Comparison of ENCODE assay signal across 10 mouse cellular contexts in the genomic region with DNA sequence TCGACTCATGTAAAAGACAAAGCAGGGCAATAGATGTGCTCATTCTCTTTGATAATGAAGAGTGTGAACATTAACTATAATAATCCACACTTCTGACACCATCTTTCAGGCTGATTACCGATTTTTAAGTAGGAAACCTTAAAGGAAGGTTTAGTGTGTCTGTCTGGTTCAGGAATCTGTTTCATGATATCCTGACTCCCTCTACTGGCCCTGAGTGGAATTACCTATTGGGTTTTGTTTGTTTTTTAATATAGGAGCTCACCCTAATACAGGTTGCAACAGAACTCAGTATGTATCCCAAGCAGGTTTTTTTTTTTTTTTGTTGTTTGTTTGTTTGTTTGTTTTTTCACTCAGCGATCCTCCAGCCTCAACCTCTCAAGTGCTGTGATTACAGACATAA. TPM values are rescaled to one million over a fixed set of nuclear protein-coding genes. Genes with fewer than 3 reads are reported as not detected.
DNase-seq lines count a peak whose midpoint lies in the region; ATAC-seq lines count a peak whose summit lies in the region.
"Had no signal": no experiment of that assay in that cellular context is flagged by ENCODE, and none has a peak within 500 bp of the region (broad histone marks: within the 10 kb centered on the region; RNA-seq: fewer than 3 reads in every experiment).

No protein-coding gene starts in this region.

- H3K36me3 ChIP-seq in limb, embryonic 11.5 days (ENCODE audit: control insufficient read depth, insufficient read depth, low read length): no peaks in the 10 kb centered on the region
- no peaks in the 10 kb centered on the region for H3K36me3 ChIP-seq in limb, embryonic 10.5 days
- H3K36me3 ChIP-seq: hindbrain, embryonic 15.5 days; neural tube, embryonic 12.5 days had no signal

- H3K27me3 ChIP-seq in limb, embryonic 11.5 days (ENCODE audit: control insufficient read depth, insufficient read depth, low read length): no peaks in the 10 kb centered on the region
- no peaks in the 10 kb centered on the region for H3K27me3 ChIP-seq in limb, embryonic 10.5 days (ENCODE audit: low read depth, poor library complexity, severe bottlenecking)
- H3K27me3 ChIP-seq: hindbrain, embryonic 15.5 days; neural tube, embryonic 12.5 days had no signal

- H3K9ac ChIP-seq in limb, embryonic 11.5 days (ENCODE audit: low read length): no peak overlapping the region
- H3K9ac ChIP-seq: hindbrain, embryonic 15.5 days; neural tube, embryonic 12.5 days had no signal

- H3K4me2 ChIP-seq in limb, embryonic 11.5 days (ENCODE audit: low read depth, severe bottlenecking): no peak overlapping the region
- H3K4me2 ChIP-seq: hindbrain, embryonic 15.5 days; neural tube, embryonic 12.5 days had no signal

- peak; percentile 84 for DNase-seq in cerebellum, adult 9-10 months
- DNase-seq in cerebellum, adult 11-12 months: no peak
- DNase-seq in limb, embryonic 11.5 days (ENCODE audit: low spot score): peak; percentile 34
- DNase-seq in limb, embryonic 10.5 days (ENCODE audit: low spot score): no peak
- DNase-seq in MN1 (ENCODE audit: low spot score): peak; percentile 77

- H3K9me3 ChIP-seq in limb, embryonic 11.5 days (ENCODE audit: control insufficient read depth, low read length): no peaks in the 10 kb centered on the region
- no peaks in the 10 kb centered on the region for H3K9me3 ChIP-seq in limb, embryonic 10.5 days (replicated peaks)
- H3K9me3 ChIP-seq: hindbrain, embryonic 15.5 days; neural tube, embryonic 12.5 days had no signal

- WGBS in limb, embryonic 11.5 days: 43% methylated on average over 3 of the region's 3 CpGs
- WGBS in limb, embryonic 10.5 days: 42% methylated on average over 3 of the region's 3 CpGs

- no peaks in the 10 kb centered on the region for H3K4me1 ChIP-seq in limb, embryonic 11.5 days (ENCODE audit: control insufficient read depth, insufficient read depth, low read length)
- no peaks in the 10 kb centered on the region for H3K4me1 ChIP-seq in limb, embryonic 10.5 days
- H3K4me1 ChIP-seq: hindbrain, embryonic 15.5 days; neural tube, embryonic 12.5 days had no signal

- H3K4me3 ChIP-seq in limb, embryonic 11.5 days (ENCODE audit: low read depth, low read length): no peak overlapping the region
- H3K4me3 ChIP-seq in limb, embryonic 10.5 days: no peak overlapping the region
- H3K4me3 ChIP-seq: hindbrain, embryonic 15.5 days; neural tube, embryonic 12.5 days had no signal

- H3K27ac ChIP-seq in limb, embryonic 11.5 days (replicated peaks; ENCODE audit: low read depth, low read length): no peak overlapping the region
- H3K27ac ChIP-seq in limb, embryonic 10.5 days: no peak overlapping the region
- H3K27ac ChIP-seq: hindbrain, embryonic 15.5 days; neural tube, embryonic 12.5 days had no signal

- no peak for ATAC-seq in limb, embryonic 11.5 days (ENCODE audit: insufficient number of reproducible peaks, low FRiP score, low TSS enrichment, low read depth)
- ATAC-seq in erythroid progenitor cell, adult 5-6 weeks (replicated peaks; ENCODE audit: low FRiP score, poor library complexity, severe bottlenecking): peak; percentile 73
- peak; percentile 38; the same call in 1 of the 2 replicates for ATAC-seq in megakaryocyte-erythroid progenitor cell, adult 5-6 weeks (replicated peaks; ENCODE audit: low FRiP score, low TSS enrichment, poor library complexity, severe bottlenecking)
- no peak for ATAC-seq in activated CD4-positive, CD25-positive, alpha-beta regulatory T cell, adult 4 months

RNA-seq across cellular contexts. Expression of gene Erp29, which starts 25.4 kb away (rescaled TPM):
- polyA plus RNA-seq in limb, embryonic 11.5 days (2014; fragmentation: Nextera tagmentation; extraction: Ambion mirVana): 95.4 and 100 TPM in 2 replicates
- polyA plus RNA-seq in limb, embryonic 10.5 days (2016; fragmentation: Nextera tagmentation; extraction: Ambion mirVana): 102 and 112 TPM in 2 replicates
- total RNA-seq in erythroid progenitor cell, adult 5-6 weeks (2015; ENCODE audit: low replicate concordance): 37.1 and 50.3 TPM in 2 replicates
- total RNA-seq in erythroid progenitor cell, adult 5-6 weeks (2017; ENCODE audit: low replicate concordance): 118 and 141 TPM in 2 replicates
- total RNA-seq in megakaryocyte-erythroid progenitor cell, adult 5-6 weeks (2014; fragmentation: Nextera tagmentation): 191 and 257 TPM in 2 replicates
- 422 and 491 TPM in 2 replicates for total RNA-seq in megakaryocyte-erythroid progenitor cell, adult 5-6 weeks (2017)
- 10 to 100 TPM; 58.4 to 80.5 TPM for polyA plus RNA-seq in activated CD4-positive, CD25-positive, alpha-beta regulatory T cell, adult 4 months (2017; shearing (Covaris generic))

RNA-seq across cellular contexts. Expression of gene Adam1b, which starts 25.6 kb away (rescaled TPM):
- not detected in 2 replicates for polyA plus RNA-seq in limb, embryonic 11.5 days (2014; fragmentation: Nextera tagmentation; extraction: Ambion mirVana)
- not detected in 2 replicates for polyA plus RNA-seq in limb, embryonic 10.5 days (2016; fragmentation: Nextera tagmentation; extraction: Ambion mirVana)
- not detected in 2 replicates for total RNA-seq in erythroid progenitor cell, adult 5-6 weeks (2015; ENCODE audit: low replicate concordance)
- not detected in 2 replicates for total RNA-seq in erythroid progenitor cell, adult 5-6 weeks (2017; ENCODE audit: low replicate concordance)
- total RNA-seq in megakaryocyte-erythroid progenitor cell, adult 5-6 weeks (2014; fragmentation: Nextera tagmentation): 0.39 TPM in 1 of 2 replicates, not detected in the other
- not detected in 2 replicates for total RNA-seq in megakaryocyte-erythroid progenitor cell, adult 5-6 weeks (2017)
- polyA plus RNA-seq in activated CD4-positive, CD25-positive, alpha-beta regulatory T cell, adult 4 months (2017; shearing (Covaris generic)): not detected
- polyA plus RNA-seq: neural tube, embryonic 12.5 days had no signal

RNA-seq across cellular contexts. Expression of gene Tmem116, which starts 26.0 kb away (rescaled TPM):
- 0.99 and 1.1 TPM in 2 replicates for polyA plus RNA-seq in limb, embryonic 11.5 days (2014; fragmentation: Nextera tagmentation; extraction: Ambion mirVana)
- 0.55 and 0.73 TPM in 2 replicates for polyA plus RNA-seq in limb, embryonic 10.5 days (2016; fragmentation: Nextera tagmentation; extraction: Ambion mirVana)
- total RNA-seq in erythroid progenitor cell, adult 5-6 weeks (2015; ENCODE audit: low replicate concordance): not detected in 2 replicates
- total RNA-seq in erythroid progenitor cell, adult 5-6 weeks (2017; ENCODE audit: low replicate concordance): 0.26 TPM in 1 of 2 replicates, not detected in the other
- not detected in 2 replicates for total RNA-seq in megakaryocyte-erythroid progenitor cell, adult 5-6 weeks (2014; fragmentation: Nextera tagmentation)
- total RNA-seq in megakaryocyte-erythroid progenitor cell, adult 5-6 weeks (2017): 2.3 TPM in 1 of 2 replicates, not detected in the other
- 1 to 10 TPM in 1 of 2 experiments, under 1 TPM in 1; 0.71 to 1.2 TPM for polyA plus RNA-seq in activated CD4-positive, CD25-positive, alpha-beta regulatory T cell, adult 4 months (2017; shearing (Covaris generic))

Comparison
In these comparisons a context has a peak if more than half of its experiments do, and no peak if none do; other contexts are left out.
1. DNase-seq: peak in cerebellum, adult 9-10 months (single experiment), limb, embryonic 11.5 days (single experiment) and MN1 (single experiment); none in cerebellum, adult 11-12 months (single experiment) and limb, embryonic 10.5 days (single experiment).
2. ATAC-seq: peak in erythroid progenitor cell, adult 5-6 weeks (single experiment) and megakaryocyte-erythroid progenitor cell, adult 5-6 weeks (single experiment); none in limb, embryonic 11.5 days (single experiment) and activated CD4-positive, CD25-positive, alpha-beta regulatory T cell, adult 4 months (single experiment).